Mouse (Mus musculus) neural tube, embryonic 10.5 days (tissue): ENCODE results near the gene Arl6ip4.
A peak's percentile ranks its signal among the peaks of the same experiment; 100 is the strongest.

ENCODE experiments used
- DNase-seq: peaks from one replicate; pipeline ENCODE4 v3.0.0-alpha.2; 2017; ENCODE audit warnings: low spot score; ENCODE audit errors: extremely low spot score

Gene Arl6ip4

GRCm38 (mm10) chr5:124115990-124116845 is at the start of gene Arl6ip4:
Gene Arl6ip4, plus strand, starts transcription at chr5:124116089.
- peak; percentile 81 for DNase-seq

DNA sequence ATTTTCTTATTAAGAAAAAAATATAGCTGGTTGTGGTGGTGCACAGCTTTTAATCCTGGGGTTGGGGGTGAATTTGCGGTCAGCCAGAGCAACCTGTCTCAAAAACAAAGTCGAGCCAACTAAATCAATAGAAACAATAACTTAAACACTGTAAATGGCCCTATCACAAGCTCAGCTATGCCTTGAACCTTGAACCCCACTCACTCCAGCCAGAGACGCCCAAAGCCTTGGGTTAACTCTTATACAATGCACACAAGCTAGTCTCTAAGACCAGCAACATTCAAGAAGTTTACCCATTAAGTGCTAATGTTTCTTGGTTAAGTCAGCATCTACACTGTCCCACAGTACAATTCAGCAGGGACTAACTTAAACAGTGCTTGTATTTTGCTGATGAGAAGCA is 46.2 kb upstream of the Arl6ip4 start:
- no peak for DNase-seq

- DNase-seq: no peak
Observed at GRCm38 (mm10) chr5:124073682-124074081, 42.2 kb upstream of the Arl6ip4 start.

GRCm38 (mm10) chr5:124074845-124075307 is 41.0 kb upstream of the Arl6ip4 start:
- no peak for DNase-seq

DNA sequence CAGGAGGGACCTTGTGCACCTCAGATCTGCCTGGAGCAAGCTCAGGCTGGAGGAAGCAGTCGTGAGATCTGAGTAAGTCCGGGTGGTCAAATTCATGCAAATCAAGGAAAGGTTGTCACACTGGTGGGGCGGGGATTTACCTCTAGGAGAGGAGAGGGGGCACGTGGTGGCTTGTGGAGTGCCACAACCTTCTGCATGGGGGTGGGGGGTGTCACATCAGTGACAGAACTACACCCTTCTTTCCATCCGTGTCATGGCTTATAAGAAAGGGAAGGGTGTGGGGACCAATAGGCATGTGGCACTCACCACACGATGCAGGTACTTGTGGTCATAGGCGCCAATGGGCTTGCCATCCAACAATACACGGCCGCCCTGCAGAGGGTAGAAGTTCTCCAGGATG is 40.2 kb upstream of the Arl6ip4 start:
- DNase-seq: no peak

DNA sequence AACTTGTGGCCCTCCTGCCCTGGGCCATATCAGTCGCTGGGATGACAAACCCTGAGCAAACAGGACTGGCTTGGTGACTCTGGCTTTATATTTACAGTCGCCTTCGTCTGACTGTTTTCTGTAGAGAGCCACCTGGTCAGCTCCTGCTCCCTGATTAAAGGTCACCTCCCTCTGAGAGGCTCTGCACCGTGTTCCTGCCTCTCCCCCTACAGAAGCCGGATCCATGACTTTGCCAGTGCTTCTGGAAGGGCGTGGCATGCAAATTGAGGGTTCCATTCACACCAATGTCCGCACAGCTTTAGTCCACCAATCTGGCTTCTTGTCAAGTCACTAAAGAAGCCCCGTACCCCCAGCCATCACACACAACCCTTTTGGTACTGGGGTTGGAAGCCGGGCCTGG is 39.3 kb upstream of the Arl6ip4 start:
- no peak for DNase-seq

DNA sequence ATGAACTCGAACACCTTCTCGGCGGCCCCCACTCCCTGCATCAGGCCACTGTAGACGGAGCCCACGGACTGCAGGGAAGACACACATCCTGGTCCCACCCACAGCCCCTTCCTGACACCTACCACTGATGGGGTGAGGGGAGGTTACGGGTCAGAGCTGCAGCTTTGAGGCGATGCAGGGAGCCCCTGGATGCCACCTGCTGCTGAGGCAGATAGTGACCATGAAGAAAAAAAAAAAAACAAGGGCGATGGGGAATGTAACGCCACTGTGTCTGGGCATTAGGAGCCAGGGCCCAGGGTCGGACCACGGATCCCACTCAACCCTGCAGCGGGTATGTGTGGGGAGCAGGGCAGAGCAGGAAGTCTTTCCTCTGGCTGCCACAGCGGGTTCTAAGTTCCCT is 38.6 kb upstream of the Arl6ip4 start:
- DNase-seq: no peak

- DNase-seq: no peak
Observed at GRCm38 (mm10) chr5:124077856-124078460, 37.9 kb upstream of the Arl6ip4 start.

DNA sequence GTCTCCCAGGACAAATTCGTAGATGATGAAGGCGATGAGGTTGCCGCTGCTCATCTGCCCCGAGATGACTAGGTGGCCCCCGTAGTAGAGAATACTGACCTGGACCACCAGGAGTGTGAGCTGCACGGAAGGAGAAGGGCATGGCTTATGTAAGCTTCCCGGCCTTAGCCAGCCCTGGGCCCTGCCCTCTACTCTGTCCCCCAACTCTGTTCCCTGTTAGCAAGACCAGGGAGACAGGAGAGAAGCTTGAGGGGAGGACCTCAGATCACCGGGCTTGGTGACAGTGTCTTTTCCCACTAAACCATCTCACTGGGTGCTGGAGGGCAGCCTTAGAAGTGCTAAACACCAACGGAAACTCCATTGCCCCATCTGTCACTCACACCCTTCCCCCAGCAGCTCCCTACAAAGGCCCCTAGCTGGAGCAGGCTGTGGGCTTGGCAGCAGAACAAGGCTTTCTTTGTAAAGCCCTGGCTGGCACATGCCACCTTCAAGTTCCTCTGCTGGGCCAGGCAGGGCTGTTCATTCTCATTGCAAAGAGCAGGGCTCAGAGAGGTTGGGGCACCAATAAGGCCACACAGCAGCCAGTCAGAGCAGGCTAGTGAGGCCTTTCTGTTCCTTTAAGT is 37.0 kb upstream of the Arl6ip4 start:
- DNase-seq: no peak

DNA sequence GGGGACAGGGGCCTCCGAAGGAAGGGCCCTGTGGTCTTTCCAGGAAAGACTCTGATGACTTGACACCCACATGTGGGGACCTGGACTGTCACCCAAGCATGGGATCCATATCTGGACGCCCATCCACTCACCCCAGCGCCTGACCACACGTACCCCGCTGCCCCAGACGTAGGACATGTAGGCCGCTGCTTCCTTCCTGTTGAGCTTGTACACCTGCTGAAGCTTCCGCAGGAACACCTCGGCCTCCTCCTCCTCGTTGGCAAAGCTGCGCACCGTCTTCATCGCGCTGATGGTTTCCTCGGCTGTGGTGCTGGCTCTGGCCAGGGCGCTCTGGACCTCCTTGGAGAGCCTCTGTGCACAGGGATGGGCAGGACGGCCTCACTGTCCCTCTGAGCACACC is 36.0 kb upstream of the Arl6ip4 start:
- DNase-seq: no peak

- no peak for DNase-seq
Observed at GRCm38 (mm10) chr5:124082447-124082846, 33.4 kb upstream of the Arl6ip4 start.

DNA sequence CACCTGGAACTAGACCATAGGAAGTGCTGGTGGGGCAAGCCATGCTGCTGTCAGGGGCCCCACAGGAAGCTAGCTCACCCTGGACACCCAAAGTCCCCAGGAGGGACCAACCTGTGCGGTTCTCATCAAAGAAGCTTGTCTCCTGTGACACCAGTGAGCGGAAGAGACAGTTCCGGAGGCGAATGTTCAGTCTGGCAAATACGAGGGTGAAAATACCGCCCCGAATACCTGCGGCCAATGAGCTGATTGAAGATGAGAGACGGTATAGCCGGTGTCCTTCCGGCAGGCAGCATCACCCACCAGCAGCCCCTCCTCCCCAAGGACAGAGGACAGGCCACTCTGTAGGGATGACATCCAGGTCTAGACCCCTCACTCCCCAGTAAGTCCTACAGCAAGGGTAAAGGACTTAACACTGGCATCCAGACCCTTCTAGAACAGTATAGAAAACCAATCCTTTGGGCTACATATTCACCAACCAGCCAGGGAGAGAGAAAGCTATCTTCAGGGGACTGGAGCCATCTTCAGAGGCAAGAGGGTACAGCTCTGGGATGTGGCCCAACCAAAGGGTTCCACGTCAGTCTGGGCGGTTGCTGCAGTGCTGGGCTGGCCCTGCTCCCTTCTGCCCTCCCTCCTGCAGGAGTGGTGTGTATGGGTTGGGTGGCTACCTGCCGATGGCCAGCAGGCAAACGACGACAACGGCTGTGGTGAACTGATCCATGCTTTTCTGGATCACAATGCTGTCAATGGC is 32.8 kb upstream of the Arl6ip4 start:
- no peak for DNase-seq

DNA sequence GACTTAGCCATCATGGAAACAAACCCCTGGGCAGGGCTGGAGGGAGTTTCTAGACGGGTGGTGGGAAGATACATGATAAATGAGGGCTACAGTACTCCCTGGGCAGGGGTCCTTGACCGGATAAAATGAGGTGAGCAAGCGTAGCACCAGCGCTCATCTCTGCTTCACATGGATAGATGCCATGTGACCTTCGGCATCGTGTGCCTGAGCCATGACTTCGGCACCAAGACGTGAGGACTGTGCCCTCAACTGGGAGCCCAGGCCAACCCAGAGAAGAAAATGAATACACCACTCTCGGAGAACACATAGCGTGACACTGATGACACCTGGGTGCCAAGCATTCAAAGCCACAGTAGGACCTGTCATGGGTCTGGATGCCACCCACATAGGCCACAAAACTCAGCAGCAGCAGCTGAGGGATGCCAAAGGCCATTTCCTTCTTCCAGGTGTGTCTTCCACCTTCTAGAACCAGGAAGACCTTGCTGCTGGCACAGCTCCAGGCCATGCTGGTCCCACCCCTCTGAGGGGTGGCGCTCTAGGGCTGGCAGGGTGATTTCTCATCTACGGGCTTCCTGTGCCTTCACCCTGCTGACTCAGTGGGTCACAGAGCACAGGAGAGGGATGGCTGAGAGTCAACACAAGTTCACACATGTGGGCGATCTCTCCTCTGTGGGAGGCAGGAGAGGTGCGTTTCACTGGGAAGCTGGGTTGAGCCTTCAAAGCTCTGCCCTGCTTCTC is 31.9 kb upstream of the Arl6ip4 start:
- DNase-seq: no peak

GRCm38 (mm10) chr5:124084588-124085173 is 31.2 kb upstream of the Arl6ip4 start:
- peak; percentile 87 for DNase-seq

DNA sequence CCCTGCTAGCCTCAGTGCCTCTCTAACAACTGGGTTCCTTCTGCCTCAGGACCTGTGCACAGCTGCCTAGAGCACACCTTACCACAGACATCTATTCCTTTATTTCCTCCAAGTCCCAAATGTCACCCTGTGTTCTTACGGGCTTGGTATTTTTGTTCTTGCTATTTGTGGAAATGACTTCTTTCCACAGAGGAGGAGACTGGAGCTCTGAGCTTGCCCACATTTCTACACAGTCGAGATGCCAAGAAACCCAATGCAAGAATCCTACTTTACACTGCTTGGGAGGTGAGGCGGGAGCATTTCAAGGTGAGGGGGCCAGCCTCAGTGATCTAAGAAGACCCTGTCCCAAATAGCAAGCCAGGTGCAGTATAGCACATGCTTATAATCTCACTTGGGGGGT is 30.4 kb upstream of the Arl6ip4 start:
- DNase-seq: no peak

- no peak for DNase-seq
Observed at GRCm38 (mm10) chr5:124086876-124087275, 29.0 kb upstream of the Arl6ip4 start.

GRCm38 (mm10) chr5:124089868-124090267 is 26.0 kb upstream of the Arl6ip4 start:
- DNase-seq: no peak

GRCm38 (mm10) chr5:124091951-124092406 is 23.9 kb upstream of the Arl6ip4 start:
- DNase-seq: no peak

DNA sequence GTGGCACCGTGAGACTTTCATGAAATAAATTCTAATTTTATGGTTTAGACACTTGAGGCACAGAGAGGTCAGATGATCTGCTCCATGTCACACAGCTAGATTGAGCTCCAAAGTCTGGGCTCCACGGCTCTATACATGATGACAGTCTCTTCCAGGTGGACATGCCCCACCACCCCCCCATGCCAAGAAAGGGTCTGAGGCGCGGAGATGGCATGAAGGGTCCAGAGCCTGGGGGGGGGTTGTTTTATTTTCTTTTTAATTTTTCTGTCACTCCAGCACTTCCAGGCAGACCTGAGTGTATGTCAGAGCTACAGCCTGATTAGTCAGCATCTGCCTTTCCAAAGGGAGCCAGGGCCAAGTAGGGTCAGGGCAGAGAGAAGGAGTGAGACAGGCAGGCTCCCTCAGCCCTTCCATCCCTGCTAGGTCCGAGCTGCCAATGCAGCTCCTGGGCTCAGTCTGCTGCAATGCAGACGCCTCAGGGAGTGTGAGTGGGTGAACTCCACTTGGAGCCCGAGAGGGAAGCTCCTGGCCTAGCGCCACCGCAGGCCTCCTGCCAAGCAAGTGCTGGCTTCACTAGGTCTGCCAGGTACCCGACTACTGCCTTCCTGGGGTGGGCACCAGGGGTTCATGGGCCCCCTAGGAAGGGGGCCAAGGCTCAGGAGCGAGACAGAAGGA is 22.6 kb upstream of the Arl6ip4 start:
- DNase-seq: no peak
